Mouse (Mus musculus): ENCODE results near the gene 1600015I10Rik.
"Not testable (repeated sequence)": the region's sequence is repeated elsewhere in the genome, so short reads cannot be mapped to it uniquely, and the experiment has no call there.

The 1600015I10Rik gene

GRCm38 (mm10) chr6:48929595-48929994, at the start of gene 1600015I10Rik:
Gene 1600015I10Rik, plus strand, starts transcription at chr6:48929895.
- no peak for DNase-seq

- DNase-seq = no peak
These were observed 35.5 kb upstream of the 1600015I10Rik start for GRCm38 (mm10) chr6:48894203-48894602.

- no peak for DNase-seq
These were observed 34.5 kb upstream of the 1600015I10Rik start for GRCm38 (mm10) chr6:48894938-48895818.

GRCm38 (mm10) chr6:48895941-48896340, 33.8 kb upstream of the 1600015I10Rik start:
- DNase-seq = no peak

GRCm38 (mm10) chr6:48896956-48897355, 32.7 kb upstream of the 1600015I10Rik start:
- no peak for DNase-seq

GRCm38 (mm10) chr6:48901316-48901715, 28.4 kb upstream of the 1600015I10Rik start:
- not testable (repeated sequence) for DNase-seq

GRCm38 (mm10) chr6:48902511-48903406, 26.9 kb upstream of the 1600015I10Rik start:
- DNase-seq = no peak

- DNase-seq = no peak
These were observed 26.3 kb upstream of the 1600015I10Rik start for GRCm38 (mm10) chr6:48903437-48903836.

- no peak for DNase-seq
These were observed 24.1 kb upstream of the 1600015I10Rik start for GRCm38 (mm10) chr6:48905606-48906005.

GRCm38 (mm10) chr6:48906371-48906770, 23.3 kb upstream of the 1600015I10Rik start:
- DNase-seq = no peak

GRCm38 (mm10) chr6:48909229-48909628, 20.5 kb upstream of the 1600015I10Rik start:
- no peak for DNase-seq

GRCm38 (mm10) chr6:48912033-48912432, 17.7 kb upstream of the 1600015I10Rik start:
- peak; percentile 36 for DNase-seq

- no peak for DNase-seq
These were observed 16.1 kb upstream of the 1600015I10Rik start for GRCm38 (mm10) chr6:48913587-48913986.

- DNase-seq = no peak
These were observed 19.9 kb downstream of the 1600015I10Rik start for GRCm38 (mm10) chr6:48949596-48949995.

GRCm38 (mm10) chr6:48950676-48951075, 21.0 kb downstream of the 1600015I10Rik start:
- no peak for DNase-seq

GRCm38 (mm10) chr6:48951630-48952029, 21.9 kb downstream of the 1600015I10Rik start:
- no peak for DNase-seq

- no peak for DNase-seq
These were observed 23.5 kb downstream of the 1600015I10Rik start for GRCm38 (mm10) chr6:48953220-48953619.

- DNase-seq = no peak
These were observed 24.5 kb downstream of the 1600015I10Rik start for GRCm38 (mm10) chr6:48954211-48954610.

GRCm38 (mm10) chr6:48954946-48955345, 25.3 kb downstream of the 1600015I10Rik start:
- DNase-seq = peak; percentile 76

- no peak for DNase-seq
These were observed 27.1 kb downstream of the 1600015I10Rik start for GRCm38 (mm10) chr6:48956785-48957184.

- no peak for DNase-seq
These were observed 28.4 kb downstream of the 1600015I10Rik start for GRCm38 (mm10) chr6:48958053-48958452.

- DNase-seq = not testable (repeated sequence)
These were observed 29.5 kb downstream of the 1600015I10Rik start for GRCm38 (mm10) chr6:48959151-48959550.

- DNase-seq = not testable (repeated sequence)
These were observed 37.0 kb downstream of the 1600015I10Rik start for GRCm38 (mm10) chr6:48966696-48967095.
